ENCODE assay signal across 18 mouse cellular contexts in genomic region chr2:37997966-37998365, GRCm38 (mm10).
"Had no signal": no experiment of that assay in that cellular context is flagged by ENCODE, and none has a peak within 500 bp of the region (broad histone marks: within the 10 kb centered on the region; RNA-seq: fewer than 3 reads in every experiment).

No protein-coding gene starts in this region.

- H3K4me3 ChIP-seq: layer of hippocampus, adult 2 months; left cerebral cortex, adult 2 months; liver, embryonic 13.5 days; midbrain, embryonic 12.5 days; midbrain, embryonic 15.5 days; neural tube, embryonic 13.5 days; stomach, embryonic 15.5 days had no signal

- H3K27me3 ChIP-seq: liver, embryonic 13.5 days; midbrain, embryonic 12.5 days; midbrain, embryonic 15.5 days; neural tube, embryonic 13.5 days; stomach, embryonic 15.5 days had no signal

- H3K27ac ChIP-seq: kidney, postnatal 0 days; layer of hippocampus, adult 2 months; left cerebral cortex, adult 2 months; liver, embryonic 13.5 days; macrophage; midbrain, embryonic 12.5 days; midbrain, embryonic 15.5 days; neural tube, embryonic 13.5 days; stomach, embryonic 15.5 days had no signal

- ATAC-seq: lung, postnatal 0 days; midbrain, embryonic 15.5 days had no signal

- H3K4me2 ChIP-seq: liver, embryonic 13.5 days; lung, embryonic 14.5 days; midbrain, embryonic 12.5 days; midbrain, embryonic 15.5 days; neural tube, embryonic 13.5 days; stomach, embryonic 15.5 days had no signal

- H3K9me3 ChIP-seq: liver, embryonic 13.5 days; midbrain, embryonic 12.5 days; midbrain, embryonic 15.5 days; neural tube, embryonic 13.5 days; stomach, embryonic 15.5 days had no signal

- H3K36me3 ChIP-seq: midbrain, embryonic 12.5 days; midbrain, embryonic 15.5 days; neural tube, embryonic 13.5 days; stomach, embryonic 15.5 days had no signal

- DNase-seq: kidney, adult 18-20 months; kidney, postnatal 25 days; layer of hippocampus, adult 9-11 months; liver, embryonic 13.5 days; lung, embryonic 14.5 days; retina, postnatal 1 day; right cerebral cortex, postnatal 25 days; spleen, adult 18-20 months; thymus, postnatal 25 days had no signal

- H3K4me1 ChIP-seq: midbrain, embryonic 15.5 days; stomach, embryonic 15.5 days had no signal

- H3K9ac ChIP-seq: liver, embryonic 13.5 days; lung, embryonic 14.5 days; midbrain, embryonic 12.5 days; midbrain, embryonic 15.5 days; neural tube, embryonic 13.5 days; stomach, embryonic 15.5 days had no signal
